Mouse (Mus musculus): ENCODE results near the gene Vmn1r86. TPM values are rescaled to one million over a fixed set of nuclear protein-coding genes. Genes with fewer than 3 reads are reported as not detected.

The Vmn1r86 gene
- not detected for polyA plus RNA-seq (2017; shearing (Covaris generic))

GRCm38 (mm10) chr7:13119817-13120216, at the start of gene Vmn1r86:
TSS of gene Vmn1r86 (minus strand) at chr7:13119917.

GRCm38 (mm10) chr7:13159268-13159667, 39.6 kb upstream of the Vmn1r86 start, which contains the start of gene Vmn1r88:
TSS of gene Vmn1r88 (plus strand) at chr7:13159568.

GRCm38 (mm10) chr7:13140057-13140456, 20.3 kb upstream of the Vmn1r86 start, which contains the start of gene Vmn1r87:
TSS of gene Vmn1r87 (minus strand) at chr7:13140157.

GRCm38 (mm10) chr7:13095073-13095472, 24.6 kb downstream of the Vmn1r86 start, which contains the start of gene Vmn1r85:
TSS of gene Vmn1r85 (minus strand) at chr7:13095173.

GRCm38 (mm10) chr7:13054287-13055010, 65.3 kb downstream of the Vmn1r86 start, which contains the start of gene Mzf1:
TSS of gene Mzf1 (minus strand) at chr7:13054764.

Other genes with a start within 250 kb of the Vmn1r86 start
- gene Zfp128, start 238.7 kb downstream of the Vmn1r86 start, polyA plus RNA-seq (2017; shearing (Covaris generic)), result 1 to 10 TPM; 4.5 to 4.6 TPM
- 10 to 100 TPM; 14.0 to 15.0 TPM for gene Zscan22, start 222.1 kb downstream of the Vmn1r86 start, polyA plus RNA-seq (2017; shearing (Covaris generic))
- 100 to 1,000 TPM; 775 to 910 TPM for gene Rps5, start 197.6 kb downstream of the Vmn1r86 start, polyA plus RNA-seq (2017; shearing (Covaris generic))
- gene Rnf225, start 192.5 kb downstream of the Vmn1r86 start, polyA plus RNA-seq (2017; shearing (Covaris generic)), result under 1 TPM; 0.19 to 0.60 TPM
- gene Zfp324, start 154.1 kb downstream of the Vmn1r86 start, polyA plus RNA-seq (2017; shearing (Covaris generic)), result 1 to 10 TPM; 5.7 to 7.1 TPM
- 10 to 100 TPM in 1 of 2 experiments, 1 to 10 TPM in 1; 8.5 to 12.4 TPM for gene Zfp446, start 142.1 kb downstream of the Vmn1r86 start, polyA plus RNA-seq (2017; shearing (Covaris generic))
- gene Slc27a5, start 121.7 kb downstream of the Vmn1r86 start, polyA plus RNA-seq (2017; shearing (Covaris generic)), result 1 to 10 TPM in 1 of 2 experiments, not detected in 1; 1.5 TPM
- 100 to 1,000 TPM; 109 to 136 TPM for gene Trim28, start 120.8 kb downstream of the Vmn1r86 start, polyA plus RNA-seq (2017; shearing (Covaris generic))
- 10 to 100 TPM; 21.8 to 28.2 TPM for gene Zbtb45, start 109.9 kb downstream of the Vmn1r86 start, polyA plus RNA-seq (2017; shearing (Covaris generic))
- 100 to 1,000 TPM; 261 to 280 TPM for gene Chmp2a, start 85.1 kb downstream of the Vmn1r86 start, polyA plus RNA-seq (2017; shearing (Covaris generic))
- 100 to 1,000 TPM; 179 to 184 TPM for gene Ube2m, start 81.6 kb downstream of the Vmn1r86 start, polyA plus RNA-seq (2017; shearing (Covaris generic))
- gene Mzf1, start 65.2 kb downstream of the Vmn1r86 start, polyA plus RNA-seq (2017; shearing (Covaris generic)), result 1 to 10 TPM in 1 of 2 experiments, under 1 TPM in 1; 0.61 to 2.4 TPM
- under 1 TPM; 0.04 to 0.21 TPM for gene Vmn1r85, start 24.7 kb downstream of the Vmn1r86 start, polyA plus RNA-seq (2017; shearing (Covaris generic))
- 1 to 10 TPM in 1 of 2 experiments, under 1 TPM in 1; 0.27 to 2.7 TPM for gene Vmn1r87, start 20.2 kb upstream of the Vmn1r86 start, polyA plus RNA-seq (2017; shearing (Covaris generic))
- under 1 TPM; 0.05 to 0.13 TPM for gene Vmn1r88, start 39.7 kb upstream of the Vmn1r86 start, polyA plus RNA-seq (2017; shearing (Covaris generic))
- gene Vmn1r89, start 93.1 kb upstream of the Vmn1r86 start, polyA plus RNA-seq (2017; shearing (Covaris generic)), result 1 to 10 TPM in 1 of 2 experiments, not detected in 1; 1.2 TPM
- gene Lig1, start 157.4 kb upstream of the Vmn1r86 start, polyA plus RNA-seq (2017; shearing (Covaris generic)), result 10 to 100 TPM; 17.9 to 19.5 TPM
- 1 to 10 TPM; 2.7 to 4.9 TPM for gene Zswim9, start 158.8 kb upstream of the Vmn1r86 start, polyA plus RNA-seq (2017; shearing (Covaris generic))
- gene Pla2g4c, start 204.7 kb upstream of the Vmn1r86 start, polyA plus RNA-seq (2017; shearing (Covaris generic)), result under 1 TPM; 0.07 to 0.47 TPM